Mouse (Mus musculus): ENCODE data around the gene Parp1.

DNA sequence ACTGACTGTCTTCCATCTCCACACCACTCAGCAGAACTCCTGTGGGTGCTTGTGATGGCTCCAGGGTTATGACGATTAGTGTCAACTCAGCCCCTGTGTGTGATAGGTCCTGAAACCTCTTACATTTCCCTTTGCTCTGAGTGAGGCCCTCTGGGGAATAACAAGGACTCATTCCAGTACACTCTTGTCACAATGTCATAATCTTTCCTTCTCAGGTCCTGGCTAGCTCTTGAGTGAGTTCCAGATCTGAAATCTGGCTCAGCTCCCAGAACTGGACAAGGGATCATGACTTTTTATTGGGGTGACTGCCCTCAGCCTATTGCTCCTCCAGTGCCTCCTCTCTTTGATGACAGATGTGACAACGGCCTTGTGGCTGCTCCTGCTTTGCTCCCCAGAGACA lies 57.4 kb downstream of the Parp1 start:
- TF ChIP-seq POLR2A (IDR thresholded peaks at IDR 0.05; ENCODE audit: control insufficient read depth, extremely low read depth, insufficient read depth, low read length, poor library complexity) = no peak
- no peak for TF ChIP-seq CTCF (IDR thresholded peaks at IDR 0.05; ENCODE audit: borderline replicate concordance, control insufficient read depth, extremely low read depth, insufficient read depth, low read length, poor library complexity)

Data from thymus, adult 2 months (tissue).